Mouse (Mus musculus) left cerebral cortex, adult 9 months (tissue): ENCODE measurements around the gene Yipf2.

Experiments
- DNase-seq, 2 experiments: peaks; one replicate each; pipeline ENCODE4 v3.0.0; 2022; ENCODE audit warnings: low spot score in 2 of 2

The Yipf2 gene

DNA sequence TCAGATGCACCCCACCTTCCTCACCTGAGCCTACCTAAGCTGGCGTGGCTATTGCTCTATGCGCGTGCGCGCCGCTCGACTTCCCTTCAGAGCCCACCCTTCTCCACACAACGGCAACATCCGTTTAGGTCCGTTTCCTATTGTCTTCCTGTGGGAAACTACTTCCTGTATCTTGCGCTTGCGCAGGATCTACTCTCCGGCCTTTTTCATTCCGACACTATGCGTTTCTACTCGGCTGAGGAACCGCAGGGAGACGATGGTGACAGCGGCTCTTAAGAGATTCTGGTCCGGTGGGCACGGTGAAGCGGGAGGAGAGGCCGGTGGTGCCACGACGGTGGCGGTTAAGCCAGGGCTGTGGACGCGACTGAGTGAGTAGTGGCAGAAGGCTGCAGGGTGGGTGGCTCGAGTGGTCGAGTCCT is at the start of gene Yipf2, which contains the start of gene Timm29:
Gene Yipf2 (minus strand): TSS at position 126 of the 419 bp plus-strand sequence.
Gene Timm29 (plus strand): TSS at position 20 of the 419 bp plus-strand sequence.
- DNase-seq, result peak; percentile 89 to 96

DNA sequence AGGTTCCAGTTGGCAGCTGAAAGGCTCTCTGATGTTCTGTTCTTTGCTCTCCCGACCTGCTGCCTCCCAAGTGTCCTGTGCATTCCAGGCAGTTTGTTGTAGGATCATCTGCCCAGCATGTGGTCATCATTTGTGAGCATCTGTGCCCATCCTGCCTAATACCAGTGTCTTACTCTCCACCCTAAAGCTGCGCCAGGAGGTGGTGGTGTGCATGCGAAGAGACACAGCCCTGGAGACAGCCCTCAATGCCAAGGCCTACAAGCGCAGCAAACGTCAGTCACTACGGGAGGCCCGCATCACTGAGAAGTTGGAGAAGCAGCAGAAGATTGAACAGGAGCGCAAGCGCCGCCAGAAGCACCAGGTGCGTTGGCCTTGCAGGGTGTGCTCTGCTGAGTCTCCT is 46.4 kb upstream of the Yipf2 start:
- DNase-seq, result no peak

DNA sequence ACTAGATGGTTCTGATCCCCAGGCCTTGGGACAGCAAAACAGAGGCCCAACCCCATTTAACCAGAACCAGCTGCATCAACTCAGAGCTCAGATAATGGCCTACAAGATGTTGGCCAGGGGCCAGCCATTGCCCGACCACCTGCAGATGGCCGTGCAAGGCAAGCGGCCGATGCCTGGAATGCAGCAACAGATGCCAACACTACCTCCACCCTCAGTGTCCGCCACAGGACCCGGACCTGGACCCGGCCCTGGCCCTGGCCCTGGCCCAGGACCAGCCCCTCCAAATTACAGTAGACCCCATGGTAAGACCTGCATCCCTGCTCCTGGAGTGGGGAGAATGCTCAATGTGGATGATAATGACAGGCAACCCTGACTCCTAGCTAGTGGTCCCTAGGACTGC is 43.0 kb upstream of the Yipf2 start:
- no peak for DNase-seq

GRCm38 (mm10) chr9:21633106-21633505 is 40.5 kb upstream of the Yipf2 start:
- no peak for DNase-seq

DNA sequence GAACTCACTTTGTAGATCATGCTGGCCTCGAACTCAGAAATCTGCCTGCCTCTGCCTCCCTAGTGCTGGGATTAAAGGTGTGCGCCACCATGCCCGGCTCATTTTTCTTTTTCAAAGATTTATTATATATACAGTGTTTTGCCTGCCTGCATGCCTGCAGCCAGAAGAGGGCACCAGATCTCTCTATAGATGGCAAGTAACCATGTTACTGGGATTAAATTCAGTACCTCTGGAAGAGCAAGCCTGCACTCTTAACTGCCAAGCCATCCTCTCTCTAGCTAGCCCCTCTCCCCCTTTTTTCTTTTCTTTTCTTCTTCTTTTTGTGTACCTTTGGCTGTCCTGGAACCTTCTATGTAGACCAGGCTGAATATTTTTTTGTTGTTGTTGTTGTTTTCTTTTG is 38.0 kb upstream of the Yipf2 start:
- DNase-seq, result peak in 1 of 2 experiments; percentile 67

- no peak for DNase-seq
Measured at GRCm38 (mm10) chr9:21627145-21627795, 34.6 kb upstream of the Yipf2 start.

- DNase-seq, result no peak
Measured at GRCm38 (mm10) chr9:21626571-21626970, 33.9 kb upstream of the Yipf2 start.

GRCm38 (mm10) chr9:21625342-21626339 is 33.0 kb upstream of the Yipf2 start:
- no peak for DNase-seq

DNA sequence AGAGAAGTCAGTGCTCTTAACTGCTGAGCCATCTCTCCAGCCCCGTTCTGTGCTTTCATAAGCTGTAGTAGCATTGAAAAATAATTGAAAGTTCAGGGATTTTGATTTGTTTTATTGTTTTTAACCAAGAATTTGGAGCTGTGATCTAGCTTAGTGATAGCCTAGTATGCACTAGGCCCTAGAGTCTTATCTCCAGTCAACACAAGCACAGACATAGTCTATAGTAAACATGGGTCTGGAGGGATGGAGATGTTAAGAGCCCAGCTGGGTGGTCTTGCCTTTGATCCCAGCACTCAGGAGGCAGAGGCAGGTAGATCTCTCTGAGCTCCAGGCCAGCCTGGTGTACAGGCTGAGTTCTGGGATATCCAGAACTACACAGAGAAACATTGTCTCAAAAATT is 30.0 kb upstream of the Yipf2 start:
- no peak for DNase-seq

DNA sequence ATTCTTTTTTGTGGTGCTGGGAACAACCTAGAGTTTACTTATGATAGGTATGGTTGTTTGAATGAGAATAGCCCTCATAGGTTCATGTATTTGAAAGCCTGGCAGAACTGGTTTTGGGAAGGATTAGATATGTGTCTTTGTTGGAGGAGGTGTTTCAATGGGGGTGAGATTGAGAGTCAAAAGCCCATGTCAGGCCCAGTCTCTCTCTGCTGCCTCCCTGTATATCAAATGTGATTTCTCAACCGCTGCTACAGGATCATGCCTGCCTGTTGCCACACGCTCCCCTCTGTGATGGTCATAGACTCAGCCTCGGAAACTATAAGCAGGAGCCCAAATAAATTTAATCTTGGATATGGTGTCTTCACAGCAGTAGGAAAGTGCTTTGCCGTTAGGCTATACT is 27.6 kb upstream of the Yipf2 start:
- no peak for DNase-seq

GRCm38 (mm10) chr9:21617066-21617465 is 24.4 kb upstream of the Yipf2 start:
- no peak for DNase-seq

GRCm38 (mm10) chr9:21616232-21616781 is 23.7 kb upstream of the Yipf2 start:
- peak; percentile 62 to 87 for DNase-seq

GRCm38 (mm10) chr9:21615617-21616231 is 23.1 kb upstream of the Yipf2 start, which contains the start of gene Smarca4:
Gene Smarca4, plus strand, starts transcription at chr9:21616169.
- DNase-seq, result peak; percentile 99 to 100

GRCm38 (mm10) chr9:21614864-21615616 is 22.4 kb upstream of the Yipf2 start:
- no peak for DNase-seq

- no peak for DNase-seq
Measured at GRCm38 (mm10) chr9:21609861-21610260, 17.2 kb upstream of the Yipf2 start.

GRCm38 (mm10) chr9:21606648-21607047 is 14.0 kb upstream of the Yipf2 start:
- no peak for DNase-seq

- DNase-seq, result no peak
Measured at GRCm38 (mm10) chr9:21605865-21606264, 13.2 kb upstream of the Yipf2 start.

GRCm38 (mm10) chr9:21604119-21604518 is 11.5 kb upstream of the Yipf2 start:
- DNase-seq, result no peak

DNA sequence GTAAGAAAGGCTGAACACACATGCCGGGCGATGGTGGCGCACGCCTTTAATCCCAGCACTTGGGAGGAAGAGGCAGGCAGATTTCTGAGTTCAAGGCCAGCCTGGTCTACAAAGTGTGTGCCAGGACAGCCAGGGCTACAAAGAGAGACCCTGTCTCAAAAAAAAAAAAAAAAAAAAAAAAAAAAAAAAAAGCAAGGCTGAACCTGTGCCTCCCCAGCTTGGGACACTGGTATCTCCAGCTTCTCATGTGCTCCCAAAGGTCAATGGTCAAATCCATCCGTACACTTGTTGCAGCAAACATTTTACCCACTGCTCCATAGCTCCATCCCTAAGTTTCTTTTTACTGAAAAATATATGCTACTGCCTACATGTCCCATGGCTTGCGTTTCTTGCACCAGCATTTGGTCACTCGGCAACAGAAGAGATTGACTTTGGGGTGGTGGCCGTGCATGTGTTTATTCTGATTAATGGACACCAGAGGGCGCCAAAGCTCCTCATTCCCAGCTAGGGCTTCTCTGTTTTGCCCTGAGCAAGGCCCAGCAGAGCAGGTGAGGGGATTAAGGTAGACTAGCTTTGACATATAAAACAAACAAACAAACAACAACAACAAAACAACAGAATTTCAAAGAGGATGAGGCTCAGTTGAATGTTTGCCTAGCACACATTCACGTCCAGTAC is 9.2 kb upstream of the Yipf2 start:
- peak in 1 of 2 experiments; percentile 80 for DNase-seq

DNA sequence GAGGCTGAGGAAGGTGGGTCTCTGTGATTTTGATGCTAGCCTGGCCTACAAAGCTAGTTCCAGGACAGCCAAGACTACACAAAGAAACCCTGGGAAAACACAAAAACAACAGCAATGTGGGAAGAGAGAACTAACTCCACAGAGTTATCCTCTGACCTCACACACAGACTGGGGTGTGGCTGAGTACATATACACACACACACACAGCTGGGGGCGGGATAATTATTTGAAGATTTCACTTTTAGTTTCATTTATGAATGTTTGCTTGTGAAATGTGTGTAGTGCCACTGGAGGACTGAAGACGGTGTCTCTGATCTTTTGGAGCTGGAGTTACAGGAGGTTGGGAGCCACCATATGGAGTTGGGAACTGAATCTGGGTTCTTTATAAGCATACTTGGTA is 8.4 kb upstream of the Yipf2 start:
- no peak for DNase-seq

DNA sequence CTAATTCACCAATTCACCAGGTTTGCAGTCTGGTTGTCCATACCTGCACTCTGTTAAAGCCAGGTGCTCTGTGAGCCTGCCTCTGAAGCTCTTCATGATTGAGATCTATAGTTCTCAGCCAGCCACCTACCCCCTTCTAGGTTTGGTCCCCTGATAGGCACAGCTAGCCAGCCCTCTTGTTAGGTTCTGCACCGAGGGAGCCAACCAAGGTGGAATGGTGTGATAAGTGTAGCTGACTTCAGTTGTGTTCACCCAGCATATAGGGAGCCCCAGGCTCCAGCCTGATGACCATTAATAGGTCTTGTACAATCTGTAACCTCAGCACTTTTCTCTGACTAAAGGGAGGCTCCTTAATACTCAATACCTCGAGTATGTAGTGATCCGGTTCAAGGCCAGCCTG is 7.6 kb upstream of the Yipf2 start:
- no peak for DNase-seq
